Mouse (Mus musculus): Measurements from ENCODE around the gene Nt5dc1. TPM values are rescaled to one million over a fixed set of nuclear protein-coding genes. Genes with fewer than 3 reads are reported as not detected.
A peak's percentile ranks its signal among the peaks of the same experiment; 100 is the strongest.

Nt5dc1 gene
- polyA plus RNA-seq, 1 experiment, result 19.4 TPM

- Histone ChIP-seq H3K27me3 (ENCODE audit: control insufficient read depth, insufficient read depth, low read length, poor library complexity, severe bottlenecking) (no peaks in the 10 kb centered on the region), H3K4me1 (ENCODE audit: control insufficient read depth, insufficient read depth, low read length) (no peaks in the 10 kb centered on the region), H3K36me3 (ENCODE audit: control insufficient read depth, insufficient read depth, low read length, poor library complexity, severe bottlenecking) (no peaks in the 10 kb centered on the region), H3K4me3 (ENCODE audit: low read depth, low read length) (peak overlapping the region; percentile 61; the same call in 1 of the 2 replicates), H3K9ac (ENCODE audit: low read depth, poor library complexity, severe bottlenecking) (peak overlapping the region; percentile 79), H3K27ac (ENCODE audit: insufficient read depth, low read length) (no peak overlapping the region), H3K9me3 (replicated peaks; ENCODE audit: control insufficient read depth, insufficient read depth, low read length, poor library complexity, severe bottlenecking) (no peaks in the 10 kb centered on the region)
- no peak for TF ChIP-seq EP300 (IDR thresholded peaks at IDR 0.05; ENCODE audit: insufficient read depth, low read depth, low read length)
- no peak for TF ChIP-seq POLR2A (IDR thresholded peaks at IDR 0.05; ENCODE audit: insufficient read depth, low read length)
- no peak for TF ChIP-seq CTCF (IDR thresholded peaks at IDR 0.05; ENCODE audit: low read depth, low read length)
These were observed 121.4 kb downstream of the Nt5dc1 start for GRCm38 (mm10) chr10:34296911-34297298.

- no peak overlapping the region for H3K27ac ChIP-seq (ENCODE audit: insufficient read depth, low read length)
- TF ChIP-seq POLR2A (IDR thresholded peaks at IDR 0.05; ENCODE audit: insufficient read depth, low read length) (no peak), EP300 (IDR thresholded peaks at IDR 0.05; ENCODE audit: insufficient read depth, low read depth, low read length) (no peak), CTCF (IDR thresholded peaks at IDR 0.05; ENCODE audit: low read depth, low read length) (no peak)
- no peaks in the 10 kb centered on the region for H3K9me3 ChIP-seq (replicated peaks; ENCODE audit: control insufficient read depth, insufficient read depth, low read length, poor library complexity, severe bottlenecking)
- H3K4me1 ChIP-seq (ENCODE audit: control insufficient read depth, insufficient read depth, low read length), result no peaks in the 10 kb centered on the region
- peak overlapping the region; percentile 87 for H3K9ac ChIP-seq (ENCODE audit: low read depth, poor library complexity, severe bottlenecking)
- H3K36me3 ChIP-seq (ENCODE audit: control insufficient read depth, insufficient read depth, low read length, poor library complexity, severe bottlenecking), result peaks cover 7% of the 10 kb centered on the region
- H3K27me3 ChIP-seq (ENCODE audit: control insufficient read depth, insufficient read depth, low read length, poor library complexity, severe bottlenecking), result no peaks in the 10 kb centered on the region
- H3K4me3 ChIP-seq (ENCODE audit: low read depth, low read length), result peak overlapping the region; percentile 88
These were observed 135.7 kb downstream of the Nt5dc1 start for GRCm38 (mm10) chr10:34282420-34283238.

- Histone ChIP-seq H3K4me1 (ENCODE audit: control insufficient read depth, insufficient read depth, low read length) (no peaks in the 10 kb centered on the region), H3K4me3 (ENCODE audit: low read depth, low read length) (peak within 1 kb of the TSS; percentile 88), H3K27ac (ENCODE audit: insufficient read depth, low read length) (no peak within 1 kb of the TSS), H3K36me3 (ENCODE audit: control insufficient read depth, insufficient read depth, low read length, poor library complexity, severe bottlenecking) (peaks cover 3% of the 10 kb centered on the region; the same call in 1 of the 2 replicates), H3K27me3 (ENCODE audit: control insufficient read depth, insufficient read depth, low read length, poor library complexity, severe bottlenecking) (no peaks in the 10 kb centered on the region), H3K9ac (ENCODE audit: low read depth, poor library complexity, severe bottlenecking) (peak within 1 kb of the TSS; percentile 87), H3K9me3 (replicated peaks; ENCODE audit: control insufficient read depth, insufficient read depth, low read length, poor library complexity, severe bottlenecking) (no peaks in the 10 kb centered on the region)
- TF ChIP-seq POLR2A (IDR thresholded peaks at IDR 0.05; ENCODE audit: insufficient read depth, low read length) (peak; percentile 80), CTCF (IDR thresholded peaks at IDR 0.05; ENCODE audit: low read depth, low read length) (no peak), EP300 (IDR thresholded peaks at IDR 0.05; ENCODE audit: insufficient read depth, low read depth, low read length) (0 out of 2 replicates have a peak, but pooled peaks have one; percentile 29)
These were observed 136.4 kb downstream of the Nt5dc1 start, which contains the start of gene Tspyl1 for GRCm38 (mm10) chr10:34281962-34282388. Tspyl1 (plus strand) TSS chr10:34282190.

DNA sequence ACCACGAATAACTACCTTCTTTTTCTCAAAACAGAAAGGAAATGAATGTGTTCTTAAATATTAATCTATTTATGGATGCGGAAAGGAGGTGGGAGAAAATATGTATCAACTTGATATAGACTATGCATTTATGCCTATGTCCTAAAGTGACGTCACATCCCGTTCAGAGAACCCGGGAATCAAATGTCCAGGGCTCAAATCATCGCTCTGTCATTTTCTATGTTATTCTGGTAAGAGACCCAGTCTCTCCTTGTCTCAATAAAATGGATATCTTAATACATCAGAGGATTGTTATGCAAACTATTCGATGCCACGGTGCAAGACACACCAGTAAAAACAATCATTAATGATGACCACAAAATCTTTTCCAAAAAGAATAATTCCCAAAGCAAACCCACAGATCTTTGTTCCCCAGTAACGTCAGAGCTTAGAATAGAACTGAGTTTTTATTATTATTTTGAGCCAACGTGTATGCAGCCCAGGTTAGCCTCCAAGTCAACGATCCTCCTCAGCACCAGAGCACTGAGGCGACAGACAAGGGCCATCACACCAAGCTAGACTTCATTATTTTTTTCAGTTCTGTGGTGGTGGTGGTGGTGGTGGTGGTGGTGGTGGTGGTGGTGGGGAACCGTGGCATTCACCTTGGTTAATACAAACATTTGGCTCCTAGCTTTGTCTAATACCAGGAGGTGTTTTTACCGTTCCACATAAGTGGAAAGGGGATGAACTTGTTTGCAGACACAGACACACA, 137.0 kb downstream of the Nt5dc1 start:
- TF ChIP-seq CTCF (IDR thresholded peaks at IDR 0.05; ENCODE audit: low read depth, low read length) (no peak), POLR2A (IDR thresholded peaks at IDR 0.05; ENCODE audit: insufficient read depth, low read length) (no peak), EP300 (IDR thresholded peaks at IDR 0.05; ENCODE audit: insufficient read depth, low read depth, low read length) (no peak)
- Histone ChIP-seq H3K27me3 (ENCODE audit: control insufficient read depth, insufficient read depth, low read length, poor library complexity, severe bottlenecking) (no peaks in the 10 kb centered on the region), H3K4me1 (ENCODE audit: control insufficient read depth, insufficient read depth, low read length) (no peaks in the 10 kb centered on the region), H3K9ac (ENCODE audit: low read depth, poor library complexity, severe bottlenecking) (peak overlapping the region; percentile 47), H3K9me3 (replicated peaks; ENCODE audit: control insufficient read depth, insufficient read depth, low read length, poor library complexity, severe bottlenecking) (no peaks in the 10 kb centered on the region), H3K36me3 (ENCODE audit: control insufficient read depth, insufficient read depth, low read length, poor library complexity, severe bottlenecking) (peaks cover 3% of the 10 kb centered on the region; the same call in 1 of the 2 replicates), H3K4me3 (ENCODE audit: low read depth, low read length) (peak overlapping the region; percentile 76), H3K27ac (ENCODE audit: insufficient read depth, low read length) (no peak overlapping the region)

DNA sequence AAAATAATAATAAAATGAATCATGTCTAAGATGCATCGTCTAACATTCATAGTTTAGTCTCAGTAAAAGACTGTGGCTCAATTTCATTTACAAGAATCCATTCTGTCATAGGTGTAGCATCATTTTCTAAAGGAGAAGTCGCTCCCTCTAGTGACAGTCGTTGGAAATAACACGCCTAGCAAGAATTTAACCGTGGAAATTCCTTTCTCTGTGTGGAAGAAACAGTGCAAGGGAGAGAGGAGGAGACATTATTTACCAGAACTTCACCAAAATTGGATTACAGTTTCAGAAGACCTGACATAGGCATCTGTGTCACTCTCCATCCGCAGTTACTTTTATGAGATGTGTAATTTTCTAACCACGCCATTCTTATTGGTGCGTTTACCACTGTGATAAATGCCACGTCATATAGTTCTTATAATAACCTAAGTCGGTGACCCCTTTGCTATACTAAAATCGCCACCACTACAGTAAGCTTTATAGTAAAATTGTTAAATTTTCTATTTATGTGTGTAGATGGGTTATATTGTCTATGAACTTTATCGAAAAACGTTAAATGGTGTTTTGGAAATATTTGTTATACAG, 137.7 kb downstream of the Nt5dc1 start:
- Histone ChIP-seq H3K9ac (ENCODE audit: low read depth, poor library complexity, severe bottlenecking) (no peak overlapping the region), H3K4me1 (ENCODE audit: control insufficient read depth, insufficient read depth, low read length) (no peaks in the 10 kb centered on the region), H3K36me3 (ENCODE audit: control insufficient read depth, insufficient read depth, low read length, poor library complexity, severe bottlenecking) (peaks cover 3% of the 10 kb centered on the region; the same call in 1 of the 2 replicates), H3K9me3 (replicated peaks; ENCODE audit: control insufficient read depth, insufficient read depth, low read length, poor library complexity, severe bottlenecking) (no peaks in the 10 kb centered on the region), H3K27ac (ENCODE audit: insufficient read depth, low read length) (no peak overlapping the region), H3K27me3 (ENCODE audit: control insufficient read depth, insufficient read depth, low read length, poor library complexity, severe bottlenecking) (no peaks in the 10 kb centered on the region), H3K4me3 (ENCODE audit: low read depth, low read length) (no peak overlapping the region)
- TF ChIP-seq POLR2A (IDR thresholded peaks at IDR 0.05; ENCODE audit: insufficient read depth, low read length) (no peak), CTCF (IDR thresholded peaks at IDR 0.05; ENCODE audit: low read depth, low read length) (no peak), EP300 (IDR thresholded peaks at IDR 0.05; ENCODE audit: insufficient read depth, low read depth, low read length) (no peak)
